Mouse (Mus musculus) heart, adult 2 months (tissue): Measurements from ENCODE around the gene Laptm5. TPM values are rescaled to one million over a fixed set of nuclear protein-coding genes. Genes with fewer than 3 reads are reported as not detected.

Experiments
- DNase-seq, 2 experiments: peaks; one replicate each; pipeline ENCODE4 v3.0.0; 2021
- H3K27ac ChIP-seq: fragments of 200-600 bp; 2 replicates; pipeline ENCODE4 v1.8.1; 2022
- H3K27me3 ChIP-seq: fragments of 200-500 bp; 2 replicates; pipeline ENCODE4 v1.6.1; 2012; ENCODE audit warnings: mild to moderate bottlenecking, low read length, inconsistent platforms, mixed read lengths; ENCODE audit not compliant: control insufficient read depth, insufficient read depth
- H3K36me3 ChIP-seq: fragments of 200-500 bp; 2 replicates; pipeline ENCODE4 v1.6.1; 2012; ENCODE audit warnings: low read length, inconsistent platforms; ENCODE audit not compliant: control insufficient read depth, insufficient read depth
- H3K4me1 ChIP-seq: fragments of 200-500 bp; 2 replicates; pipeline ENCODE4 v1.6.1; 2011; ENCODE audit warnings: low read length; ENCODE audit not compliant: control insufficient read depth, insufficient read depth
- H3K4me3 ChIP-seq: fragments of 200-600 bp; 2 replicates; pipeline ENCODE4 v1.8.1; 2022
- H3K79me2 ChIP-seq: fragments of 200-500 bp; replicated peaks from 2 replicates; pipeline ENCODE4 v1.6.1; 2012; ENCODE audit warnings: mild to moderate bottlenecking, inconsistent platforms, low read length, moderate library complexity, mixed read lengths; ENCODE audit not compliant: control insufficient read depth, insufficient read depth
- H3K9ac ChIP-seq: fragments of 200-500 bp; 2 replicates; pipeline ENCODE4 v1.6.1; 2012; ENCODE audit warnings: low read depth, mild to moderate bottlenecking, control low read depth, inconsistent platforms, low read length, mixed read lengths
- CTCF ChIP-seq: fragments of 200-600 bp; IDR thresholded peaks from 2 replicates; pipeline ENCODE4 v1.8.1; 2022; ENCODE audit warnings: antibody characterized with exemption, mild to moderate bottlenecking, moderate library complexity
- EP300 ChIP-seq: fragments of 200-500 bp; IDR thresholded peaks from 2 replicates; pipeline ENCODE4 v1.6.1; 2011; ENCODE audit warnings: low read depth, low read length, control low read depth; ENCODE audit not compliant: insufficient read depth
- POLR2A ChIP-seq: fragments of 200-500 bp; IDR thresholded peaks from 2 replicates; pipeline ENCODE4 v1.6.1; 2011; ENCODE audit warnings: mild to moderate bottlenecking, low read depth, low read length, control low read depth; ENCODE audit not compliant: insufficient read depth
- WGBS: fragments of 180-500 bp; shearing (Covaris S2); methylation state at CpG from one replicate; pipeline ENCODE4 v1.1.7; 2018; 5-methylcytosine and 5-hydroxymethylcytosine counted together
- intact Hi-C: fragments of 180-260 bp; cut with DNase I; formaldehyde crosslinking; loops from one replicate; pipeline ENCODE4 v1.15.1; 2025
- polyA plus RNA-seq: library from polyadenylated mRNA; depleted of rRNA; stranded (reverse); fragments of >200 nt; gene quantifications from 2 replicates; pipeline ENCODE4 v1.2.3, GENCODE M21; 2012
- total RNA-seq, 2 experiments: library from RNA; stranded (reverse); gene quantifications; 2 replicates each; pipeline ENCODE4 v1.2.3; 2021

Laptm5 gene
- total and polyA plus RNA-seq, 3 experiments, result 15.5 to 59.4 (median 22.8) TPM

GRCm38 (mm10) chr4:130958812-130959211, 45.9 kb downstream of the Laptm5 start:
- Histone ChIP-seq H3K36me3 (no peaks in the 10 kb centered on the region), H3K79me2 (no peaks in the 10 kb centered on the region), H3K9ac (no peak overlapping the region), H3K4me3 (no peak overlapping the region), H3K27me3 (no peaks in the 10 kb centered on the region), H3K4me1 (no peaks in the 10 kb centered on the region), H3K27ac (no peak overlapping the region)
- TF ChIP-seq CTCF (no peak), POLR2A (no peak), EP300 (no peak)
- no peak for DNase-seq
- intact Hi-C loops, result no loop called here
- WGBS, result 52% methylated on average over 5 of the region's 5 CpGs

- DNase-seq, result no peak
- Histone ChIP-seq H3K79me2 (no peaks in the 10 kb centered on the region), H3K27ac (no peak overlapping the region), H3K4me1 (no peaks in the 10 kb centered on the region), H3K36me3 (no peaks in the 10 kb centered on the region), H3K4me3 (no peak overlapping the region), H3K9ac (no peak overlapping the region), H3K27me3 (no peaks in the 10 kb centered on the region)
- TF ChIP-seq CTCF (no peak), EP300 (no peak), POLR2A (no peak)
- intact Hi-C loops, result loop anchor here (1.0 to 10.0 kb wide), 5 partner anchors 215 to 879 kb away; partner anchors contain the start of gene Ptpru
- 59% methylated on average over 6 of the region's 6 CpGs for WGBS
These were observed 46.8 kb downstream of the Laptm5 start for GRCm38 (mm10) chr4:130959678-130960077.

- Histone ChIP-seq H3K36me3 (no peaks in the 10 kb centered on the region), H3K9ac (no peak overlapping the region), H3K4me1 (no peaks in the 10 kb centered on the region), H3K4me3 (no peak overlapping the region), H3K79me2 (no peaks in the 10 kb centered on the region), H3K27ac (no peak overlapping the region), H3K27me3 (no peaks in the 10 kb centered on the region)
- 19% methylated on average over 9 of the region's 9 CpGs for WGBS
- intact Hi-C loops, result loop anchor here (1.0 to 10.0 kb wide), 5 partner anchors 215 to 878 kb away; partner anchors contain the start of gene Ptpru
- TF ChIP-seq POLR2A, result no peak
- peak; percentile 95 for TF ChIP-seq EP300
- TF ChIP-seq CTCF, result peak; percentile 99
- DNase-seq, result peak; percentile 70 to 91
These were observed 47.3 kb downstream of the Laptm5 start for GRCm38 (mm10) chr4:130960118-130960734.

GRCm38 (mm10) chr4:130971278-130971677, 58.4 kb downstream of the Laptm5 start:
- TF ChIP-seq CTCF, result peak; percentile 34
- TF ChIP-seq POLR2A, result no peak
- TF ChIP-seq EP300, result no peak
- Histone ChIP-seq H3K27me3 (no peaks in the 10 kb centered on the region), H3K27ac (no peak overlapping the region), H3K36me3 (no peaks in the 10 kb centered on the region), H3K4me3 (no peak overlapping the region), H3K9ac (no peak overlapping the region), H3K4me1 (no peaks in the 10 kb centered on the region), H3K79me2 (no peaks in the 10 kb centered on the region)
- intact Hi-C loops, result loop anchor here (5.0 kb wide), 1 partner anchor 826 kb away; no protein-coding TSS in a partner anchor
- whole genome bisulfite sequencing, result 100% methylated on average over 1 of the region's 1 CpGs
- no peak for DNase-seq

GRCm38 (mm10) chr4:130972421-130972829, 59.5 kb downstream of the Laptm5 start:
- no peak for TF ChIP-seq POLR2A
- TF ChIP-seq EP300, result 0 out of 2 replicates have a peak, but pooled peaks have one; percentile 31
- Histone ChIP-seq H3K4me1 (no peaks in the 10 kb centered on the region), H3K27ac (peak overlapping the region; percentile 73), H3K27me3 (no peaks in the 10 kb centered on the region), H3K4me3 (no peak overlapping the region), H3K36me3 (no peaks in the 10 kb centered on the region), H3K79me2 (no peaks in the 10 kb centered on the region), H3K9ac (no peak overlapping the region)
- DNase-seq, result peak; percentile 57 to 74
- 40% methylated on average over 5 of the region's 5 CpGs for WGBS
- intact Hi-C loops, result loop anchor here (5.0 kb wide), 1 partner anchor 825 kb away; no protein-coding TSS in a partner anchor

- 71% methylated on average over 19 of the region's 19 CpGs for WGBS
- H3K79me2 ChIP-seq, result no peaks in the 10 kb centered on the region
- H3K27ac ChIP-seq, result no peak overlapping the region
- H3K27me3 ChIP-seq, result no peaks in the 10 kb centered on the region
- no peak overlapping the region for H3K9ac ChIP-seq
- no peak for DNase-seq
- no peak overlapping the region for H3K4me3 ChIP-seq
- TF ChIP-seq EP300 (no peak), CTCF (no peak), POLR2A (no peak)
- no peaks in the 10 kb centered on the region for H3K4me1 ChIP-seq
- no peaks in the 10 kb centered on the region for H3K36me3 ChIP-seq
- intact Hi-C loops, result loop anchor here (5.0 kb wide), 1 partner anchor 824 kb away; no protein-coding TSS in a partner anchor
These were observed 60.7 kb downstream of the Laptm5 start for GRCm38 (mm10) chr4:130973332-130974263.
